Mouse (Mus musculus): ENCODE results near the gene Gpd1l. TPM values are rescaled to one million over a fixed set of nuclear protein-coding genes. Genes with fewer than 3 reads are reported as not detected.

Gene Gpd1l
- polyA plus RNA-seq, 1 experiment from 2014 or later: 6.7 TPM

- ATAC-seq (ENCODE audit: insufficient number of reproducible peaks, low FRiP score, low TSS enrichment, low read depth): no peak
- no peaks in the 10 kb centered on the region for H3K27me3 ChIP-seq (ENCODE audit: control insufficient read depth, insufficient read depth, low read length)
- H3K4me1 ChIP-seq (ENCODE audit: control insufficient read depth, insufficient read depth, low read length): no peaks in the 10 kb centered on the region
- H3K9ac ChIP-seq (ENCODE audit: low read length): no peak overlapping the region
- no peaks in the 10 kb centered on the region for H3K36me3 ChIP-seq (ENCODE audit: control insufficient read depth, insufficient read depth, low read length)
- no peaks in the 10 kb centered on the region for H3K9me3 ChIP-seq (ENCODE audit: control insufficient read depth, low read length)
- H3K4me3 ChIP-seq (ENCODE audit: low read depth, low read length): no peak overlapping the region
- DNase-seq (ENCODE audit: low spot score): no peak
- H3K4me2 ChIP-seq (ENCODE audit: low read depth, severe bottlenecking): no peak overlapping the region
- 40% methylated on average over 7 of the region's 7 CpGs for WGBS
- H3K27ac ChIP-seq (replicated peaks; ENCODE audit: low read depth, low read length): no peak overlapping the region
These were observed 43.4 kb downstream of the Gpd1l start for GRCm38 (mm10) chr9:114890377-114890776.

- H3K4me1 ChIP-seq (ENCODE audit: control insufficient read depth, insufficient read depth, low read length): no peaks in the 10 kb centered on the region
- H3K27ac ChIP-seq (replicated peaks; ENCODE audit: low read depth, low read length): no peak overlapping the region
- no peaks in the 10 kb centered on the region for H3K36me3 ChIP-seq (ENCODE audit: control insufficient read depth, insufficient read depth, low read length)
- 85% methylated on average over 5 of the region's 5 CpGs for WGBS
- ATAC-seq (ENCODE audit: insufficient number of reproducible peaks, low FRiP score, low TSS enrichment, low read depth) (no peak), DNase-seq (ENCODE audit: low spot score) (no peak)
- no peaks in the 10 kb centered on the region for H3K9me3 ChIP-seq (ENCODE audit: control insufficient read depth, low read length)
- H3K4me3 ChIP-seq (ENCODE audit: low read depth, low read length): no peak overlapping the region
- no peak overlapping the region for H3K4me2 ChIP-seq (ENCODE audit: low read depth, severe bottlenecking)
- no peak overlapping the region for H3K9ac ChIP-seq (ENCODE audit: low read length)
- H3K27me3 ChIP-seq (ENCODE audit: control insufficient read depth, insufficient read depth, low read length): no peaks in the 10 kb centered on the region
These were observed 44.9 kb downstream of the Gpd1l start for GRCm38 (mm10) chr9:114888856-114889407.

GRCm38 (mm10) chr9:114887699-114888098 is 46.1 kb downstream of the Gpd1l start:
- Histone ChIP-seq H3K4me2 (ENCODE audit: low read depth, severe bottlenecking) (no peak overlapping the region), H3K9ac (ENCODE audit: low read length) (no peak overlapping the region), H3K27me3 (ENCODE audit: control insufficient read depth, insufficient read depth, low read length) (no peaks in the 10 kb centered on the region), H3K36me3 (ENCODE audit: control insufficient read depth, insufficient read depth, low read length) (no peaks in the 10 kb centered on the region), H3K4me3 (ENCODE audit: low read depth, low read length) (no peak overlapping the region), H3K27ac (replicated peaks; ENCODE audit: low read depth, low read length) (no peak overlapping the region), H3K4me1 (ENCODE audit: control insufficient read depth, insufficient read depth, low read length) (no peaks in the 10 kb centered on the region), H3K9me3 (ENCODE audit: control insufficient read depth, low read length) (no peaks in the 10 kb centered on the region)
- DNase-seq (ENCODE audit: low spot score): no peak
- no peak for ATAC-seq (ENCODE audit: insufficient number of reproducible peaks, low FRiP score, low TSS enrichment, low read depth)
- WGBS: 92% methylated on average over 3 of the region's 3 CpGs

- Histone ChIP-seq H3K36me3 (ENCODE audit: control insufficient read depth, insufficient read depth, low read length) (no peaks in the 10 kb centered on the region), H3K4me2 (ENCODE audit: low read depth, severe bottlenecking) (no peak overlapping the region), H3K4me3 (ENCODE audit: low read depth, low read length) (no peak overlapping the region), H3K4me1 (ENCODE audit: control insufficient read depth, insufficient read depth, low read length) (no peaks in the 10 kb centered on the region), H3K9me3 (ENCODE audit: control insufficient read depth, low read length) (no peaks in the 10 kb centered on the region), H3K9ac (ENCODE audit: low read length) (no peak overlapping the region), H3K27ac (replicated peaks; ENCODE audit: low read depth, low read length) (no peak overlapping the region), H3K27me3 (ENCODE audit: control insufficient read depth, insufficient read depth, low read length) (no peaks in the 10 kb centered on the region)
- no peak for ATAC-seq (ENCODE audit: insufficient number of reproducible peaks, low FRiP score, low TSS enrichment, low read depth)
- no peak for DNase-seq (ENCODE audit: low spot score)
- 47% methylated on average over 8 of the region's 8 CpGs for WGBS
These were observed 47.7 kb downstream of the Gpd1l start for GRCm38 (mm10) chr9:114885991-114886662.

- no peak overlapping the region for H3K27ac ChIP-seq (replicated peaks; ENCODE audit: low read depth, low read length)
These were observed 48.2 kb downstream of the Gpd1l start for GRCm38 (mm10) chr9:114885564-114885963.

GRCm38 (mm10) chr9:114881977-114882376 is 51.8 kb downstream of the Gpd1l start:
- Histone ChIP-seq H3K27me3 (ENCODE audit: control insufficient read depth, insufficient read depth, low read length) (no peaks in the 10 kb centered on the region), H3K4me2 (ENCODE audit: low read depth, severe bottlenecking) (no peak overlapping the region), H3K4me3 (ENCODE audit: low read depth, low read length) (no peak overlapping the region), H3K9me3 (ENCODE audit: control insufficient read depth, low read length) (no peaks in the 10 kb centered on the region), H3K9ac (ENCODE audit: low read length) (no peak overlapping the region), H3K36me3 (ENCODE audit: control insufficient read depth, insufficient read depth, low read length) (no peaks in the 10 kb centered on the region), H3K27ac (replicated peaks; ENCODE audit: low read depth, low read length) (no peak overlapping the region), H3K4me1 (ENCODE audit: control insufficient read depth, insufficient read depth, low read length) (no peaks in the 10 kb centered on the region)
- DNase-seq (ENCODE audit: low spot score) (no peak), ATAC-seq (ENCODE audit: insufficient number of reproducible peaks, low FRiP score, low TSS enrichment, low read depth) (no peak)
- 85% methylated on average over 2 of the region's 2 CpGs for WGBS

More at GRCm38 (mm10) chr9:114885564-114885963, 48.2 kb downstream of the Gpd1l start:
- ATAC-seq (ENCODE audit: insufficient number of reproducible peaks, low FRiP score, low TSS enrichment, low read depth) (no peak), DNase-seq (ENCODE audit: low spot score) (no peak)
- Histone ChIP-seq H3K27me3 (ENCODE audit: control insufficient read depth, insufficient read depth, low read length) (no peaks in the 10 kb centered on the region), H3K4me2 (ENCODE audit: low read depth, severe bottlenecking) (no peak overlapping the region), H3K36me3 (ENCODE audit: control insufficient read depth, insufficient read depth, low read length) (no peaks in the 10 kb centered on the region), H3K4me1 (ENCODE audit: control insufficient read depth, insufficient read depth, low read length) (no peaks in the 10 kb centered on the region), H3K4me3 (ENCODE audit: low read depth, low read length) (no peak overlapping the region), H3K9ac (ENCODE audit: low read length) (no peak overlapping the region), H3K9me3 (ENCODE audit: control insufficient read depth, low read length) (no peaks in the 10 kb centered on the region)
- WGBS: 84% methylated on average over 4 of the region's 4 CpGs

GRCm38 (mm10) chr9:114855327-114855726 is 78.5 kb downstream of the Gpd1l start:
- Histone ChIP-seq H3K4me2 (ENCODE audit: low read depth, severe bottlenecking) (no peak overlapping the region), H3K27ac (replicated peaks; ENCODE audit: low read depth, low read length) (no peak overlapping the region), H3K9me3 (ENCODE audit: control insufficient read depth, low read length) (no peaks in the 10 kb centered on the region), H3K27me3 (ENCODE audit: control insufficient read depth, insufficient read depth, low read length) (no peaks in the 10 kb centered on the region), H3K9ac (ENCODE audit: low read length) (no peak overlapping the region), H3K4me3 (ENCODE audit: low read depth, low read length) (no peak overlapping the region), H3K4me1 (ENCODE audit: control insufficient read depth, insufficient read depth, low read length) (no peaks in the 10 kb centered on the region), H3K36me3 (ENCODE audit: control insufficient read depth, insufficient read depth, low read length) (no peaks in the 10 kb centered on the region)
- no peak for ATAC-seq (ENCODE audit: insufficient number of reproducible peaks, low FRiP score, low TSS enrichment, low read depth)
- WGBS: 67% methylated on average over 11 of the region's 11 CpGs
- no peak for DNase-seq (ENCODE audit: low spot score)

GRCm38 (mm10) chr9:114854686-114855085 is 79.1 kb downstream of the Gpd1l start:
- Histone ChIP-seq H3K4me2 (ENCODE audit: low read depth, severe bottlenecking) (no peak overlapping the region), H3K9me3 (ENCODE audit: control insufficient read depth, low read length) (no peaks in the 10 kb centered on the region), H3K9ac (ENCODE audit: low read length) (no peak overlapping the region), H3K27ac (replicated peaks; ENCODE audit: low read depth, low read length) (no peak overlapping the region), H3K4me3 (ENCODE audit: low read depth, low read length) (no peak overlapping the region), H3K27me3 (ENCODE audit: control insufficient read depth, insufficient read depth, low read length) (no peaks in the 10 kb centered on the region), H3K36me3 (ENCODE audit: control insufficient read depth, insufficient read depth, low read length) (no peaks in the 10 kb centered on the region), H3K4me1 (ENCODE audit: control insufficient read depth, insufficient read depth, low read length) (no peaks in the 10 kb centered on the region)
- DNase-seq (ENCODE audit: low spot score): no peak
- 71% methylated on average over 9 of the region's 9 CpGs for WGBS
- ATAC-seq (ENCODE audit: insufficient number of reproducible peaks, low FRiP score, low TSS enrichment, low read depth): no peak

- H3K4me3 ChIP-seq (ENCODE audit: low read depth, low read length): no peak overlapping the region
- no peak overlapping the region for H3K9ac ChIP-seq (ENCODE audit: low read length)
- WGBS: 85% methylated on average over 15 of the region's 15 CpGs
- H3K27ac ChIP-seq (replicated peaks; ENCODE audit: low read depth, low read length): no peak overlapping the region
- no peak overlapping the region for H3K4me2 ChIP-seq (ENCODE audit: low read depth, severe bottlenecking)
- no peaks in the 10 kb centered on the region for H3K27me3 ChIP-seq (ENCODE audit: control insufficient read depth, insufficient read depth, low read length)
- H3K36me3 ChIP-seq (ENCODE audit: control insufficient read depth, insufficient read depth, low read length): no peaks in the 10 kb centered on the region
- no peak for ATAC-seq (ENCODE audit: insufficient number of reproducible peaks, low FRiP score, low TSS enrichment, low read depth)
- no peaks in the 10 kb centered on the region for H3K9me3 ChIP-seq (ENCODE audit: control insufficient read depth, low read length)
- no peak for DNase-seq (ENCODE audit: low spot score)
- H3K4me1 ChIP-seq (ENCODE audit: control insufficient read depth, insufficient read depth, low read length): no peaks in the 10 kb centered on the region
These were observed 80.5 kb downstream of the Gpd1l start for GRCm38 (mm10) chr9:114853336-114853735.

Data from limb, embryonic 11.5 days (tissue).